Mouse (Mus musculus) brain, embryonic 14.5 days (tissue): ENCODE measurements around the gene Rab22a.
"Not testable (repeated sequence)": the region's sequence is repeated elsewhere in the genome, so short reads cannot be mapped to it uniquely, and the experiment has no call there.

Experiments
- CTCF ChIP-seq: fragments of 200-500 bp; IDR thresholded peaks from 2 replicates; pipeline ENCODE4 v1.5.1; 2012; ENCODE audit warnings: inconsistent platforms, mild to moderate bottlenecking, moderate library complexity, borderline replicate concordance; ENCODE audit not compliant: insufficient read depth, insufficient read length; ENCODE audit errors: extremely low read depth
- POLR2A ChIP-seq: fragments of 200-500 bp; IDR thresholded peaks from 2 replicates; pipeline ENCODE4 v1.6.1; 2012; ENCODE audit warnings: mild to moderate bottlenecking, inconsistent platforms, borderline replicate concordance; ENCODE audit not compliant: poor library complexity, insufficient read depth, insufficient read length, severe bottlenecking; ENCODE audit errors: extremely low read depth

GRCm38 (mm10) chr2:173634106-173634505 is 25.5 kb upstream of the Rab22a start:
- TF ChIP-seq CTCF, POLR2A: not testable (repeated sequence)
